Mouse (Mus musculus): Measurements from ENCODE around the gene Orc6. TPM values are rescaled to one million over a fixed set of nuclear protein-coding genes. Genes with fewer than 3 reads are reported as not detected.

Gene Orc6
- 34.4 and 35.6 TPM in 2 replicates for polyA plus RNA-seq (2012; rRNA removed)

- Histone ChIP-seq H3K4me1 (ENCODE audit: control insufficient read depth, insufficient read depth, low read length) (no peaks in the 10 kb centered on the region), H3K27ac (ENCODE audit: insufficient read depth, low read length) (peak within 1 kb of the TSS; percentile 92), H3K27me3 (ENCODE audit: control insufficient read depth, insufficient read depth, low read length) (no peaks in the 10 kb centered on the region), H3K4me3 (replicated peaks; ENCODE audit: insufficient read depth, low read depth, low read length) (peak within 1 kb of the TSS; percentile 91)
- WGBS, result 1% methylated on average over 63 of the region's 63 CpGs
- DNase-seq, result peak; percentile 95 to 96
- TF ChIP-seq CTCF (IDR thresholded peaks at IDR 0.05; ENCODE audit: borderline replicate concordance, insufficient read depth, low read depth, low read length), result no peak
- TF ChIP-seq POLR2A (IDR thresholded peaks at IDR 0.05; ENCODE audit: borderline replicate concordance, insufficient read depth, low read length), result peak; percentile 85
Observed at GRCm38 (mm10) chr8:85299434-85300077, at the start of gene Orc6, which contains the start of gene Vps35. TSS of gene Orc6 (plus strand) at chr8:85299632. TSS of gene Vps35 (minus strand) at chr8:85299802.

GRCm38 (mm10) chr8:85286846-85287245 is 12.6 kb upstream of the Orc6 start:
- Histone ChIP-seq H3K4me1 (ENCODE audit: control insufficient read depth, insufficient read depth, low read length) (no peaks in the 10 kb centered on the region), H3K4me3 (replicated peaks; ENCODE audit: insufficient read depth, low read depth, low read length) (no peak overlapping the region), H3K27me3 (ENCODE audit: control insufficient read depth, insufficient read depth, low read length) (no peaks in the 10 kb centered on the region), H3K27ac (ENCODE audit: insufficient read depth, low read length) (no peak overlapping the region)
- TF ChIP-seq CTCF (IDR thresholded peaks at IDR 0.05; ENCODE audit: borderline replicate concordance, insufficient read depth, low read depth, low read length) (no peak), POLR2A (IDR thresholded peaks at IDR 0.05; ENCODE audit: borderline replicate concordance, insufficient read depth, low read length) (no peak)
- DNase-seq, result no peak
- 98% methylated on average over 1 of the region's 1 CpGs for WGBS

GRCm38 (mm10) chr8:85298600-85299433 is 615 bp upstream of the Orc6 start:
- H3K4me1 ChIP-seq (ENCODE audit: control insufficient read depth, insufficient read depth, low read length), result no peaks in the 10 kb centered on the region
- peak in 1 of 2 experiments; percentile 12 for DNase-seq
- peak overlapping the region; percentile 91 for H3K4me3 ChIP-seq (replicated peaks; ENCODE audit: insufficient read depth, low read depth, low read length)
- TF ChIP-seq CTCF (IDR thresholded peaks at IDR 0.05; ENCODE audit: borderline replicate concordance, insufficient read depth, low read depth, low read length), result no peak
- TF ChIP-seq POLR2A (IDR thresholded peaks at IDR 0.05; ENCODE audit: borderline replicate concordance, insufficient read depth, low read length), result no peak
- H3K27ac ChIP-seq (ENCODE audit: insufficient read depth, low read length), result no peak overlapping the region; the same call in 1 of the 2 replicates
- H3K27me3 ChIP-seq (ENCODE audit: control insufficient read depth, insufficient read depth, low read length), result no peaks in the 10 kb centered on the region
- under 1% methylated on average over 52 of the region's 53 CpGs for WGBS

- Histone ChIP-seq H3K4me1 (ENCODE audit: control insufficient read depth, insufficient read depth, low read length) (no peaks in the 10 kb centered on the region), H3K27ac (ENCODE audit: insufficient read depth, low read length) (no peak overlapping the region), H3K27me3 (ENCODE audit: control insufficient read depth, insufficient read depth, low read length) (no peaks in the 10 kb centered on the region), H3K4me3 (replicated peaks; ENCODE audit: insufficient read depth, low read depth, low read length) (no peak overlapping the region)
- DNase-seq, result no peak
- WGBS, result 33% methylated on average over 1 of the region's 1 CpGs
- TF ChIP-seq POLR2A (IDR thresholded peaks at IDR 0.05; ENCODE audit: borderline replicate concordance, insufficient read depth, low read length) (no peak), CTCF (IDR thresholded peaks at IDR 0.05; ENCODE audit: borderline replicate concordance, insufficient read depth, low read depth, low read length) (no peak)
Observed at GRCm38 (mm10) chr8:85301941-85302340, 2.5 kb downstream of the Orc6 start.

GRCm38 (mm10) chr8:85302931-85303330 is 3.5 kb downstream of the Orc6 start:
- H3K4me1 ChIP-seq (ENCODE audit: control insufficient read depth, insufficient read depth, low read length), result no peaks in the 10 kb centered on the region
- H3K27ac ChIP-seq (ENCODE audit: insufficient read depth, low read length), result no peak overlapping the region
- TF ChIP-seq POLR2A (IDR thresholded peaks at IDR 0.05; ENCODE audit: borderline replicate concordance, insufficient read depth, low read length), result no peak
- no peak for TF ChIP-seq CTCF (IDR thresholded peaks at IDR 0.05; ENCODE audit: borderline replicate concordance, insufficient read depth, low read depth, low read length)
- H3K4me3 ChIP-seq (replicated peaks; ENCODE audit: insufficient read depth, low read depth, low read length), result no peak overlapping the region
- no peaks in the 10 kb centered on the region for H3K27me3 ChIP-seq (ENCODE audit: control insufficient read depth, insufficient read depth, low read length)
- no peak for DNase-seq
- 88% methylated on average over 3 of the region's 3 CpGs for WGBS

- no peaks in the 10 kb centered on the region for H3K4me1 ChIP-seq (ENCODE audit: control insufficient read depth, insufficient read depth, low read length)
- 48% methylated on average over 5 of the region's 5 CpGs for WGBS
- no peaks in the 10 kb centered on the region for H3K27me3 ChIP-seq (ENCODE audit: control insufficient read depth, insufficient read depth, low read length)
- DNase-seq, result no peak
- H3K27ac ChIP-seq (ENCODE audit: insufficient read depth, low read length), result no peak overlapping the region
- TF ChIP-seq CTCF (IDR thresholded peaks at IDR 0.05; ENCODE audit: borderline replicate concordance, insufficient read depth, low read depth, low read length) (no peak), POLR2A (IDR thresholded peaks at IDR 0.05; ENCODE audit: borderline replicate concordance, insufficient read depth, low read length) (no peak)
- H3K4me3 ChIP-seq (replicated peaks; ENCODE audit: insufficient read depth, low read depth, low read length), result no peak overlapping the region
Observed at GRCm38 (mm10) chr8:85303531-85303930, 4.1 kb downstream of the Orc6 start.

- 91% methylated on average over 2 of the region's 2 CpGs for WGBS
- no peak for DNase-seq
- H3K4me3 ChIP-seq (replicated peaks; ENCODE audit: insufficient read depth, low read depth, low read length), result no peak overlapping the region
- no peaks in the 10 kb centered on the region for H3K4me1 ChIP-seq (ENCODE audit: control insufficient read depth, insufficient read depth, low read length)
- no peak overlapping the region for H3K27ac ChIP-seq (ENCODE audit: insufficient read depth, low read length)
- TF ChIP-seq CTCF (IDR thresholded peaks at IDR 0.05; ENCODE audit: borderline replicate concordance, insufficient read depth, low read depth, low read length) (no peak), POLR2A (IDR thresholded peaks at IDR 0.05; ENCODE audit: borderline replicate concordance, insufficient read depth, low read length) (no peak)
- no peaks in the 10 kb centered on the region for H3K27me3 ChIP-seq (ENCODE audit: control insufficient read depth, insufficient read depth, low read length)
Observed at GRCm38 (mm10) chr8:85308564-85308963, 9.1 kb downstream of the Orc6 start.

Data from cerebellum, adult 2 months (tissue).